Comparison of ENCODE assay signal across 8 mouse cellular contexts in genomic region chr13:103919956-103920260, GRCm38 (mm10). TPM values are rescaled to one million over a fixed set of nuclear protein-coding genes. Genes with fewer than 3 reads are reported as not detected.
DNase-seq lines count a peak whose midpoint lies in the region; ATAC-seq and TF ChIP-seq lines count a peak whose summit lies in the region.

No protein-coding gene starts in this region.

- no peaks in the 10 kb centered on the region for H3K27me3 ChIP-seq in spleen, adult 2 months (ENCODE audit: control insufficient read depth, insufficient read depth, low read length)
- no peaks in the 10 kb centered on the region for H3K27me3 ChIP-seq in limb, embryonic 10.5 days (ENCODE audit: low read depth, poor library complexity, severe bottlenecking)
- H3K27me3 ChIP-seq in stomach, embryonic 14.5 days (ENCODE audit: control insufficient read depth, insufficient read depth, low read length) = no peaks in the 10 kb centered on the region

- TF ChIP-seq CTCF in spleen, adult 2 months (IDR thresholded peaks at IDR 0.05; ENCODE audit: extremely low read depth, insufficient read depth, insufficient read length, insufficient replicate concordance) = no peak

- no peaks in the 10 kb centered on the region for H3K36me3 ChIP-seq in spleen, adult 2 months (ENCODE audit: control insufficient read depth, insufficient read depth, low read length)
- H3K36me3 ChIP-seq in limb, embryonic 10.5 days = no peaks in the 10 kb centered on the region
- H3K36me3 ChIP-seq in stomach, embryonic 14.5 days (ENCODE audit: control insufficient read depth, insufficient read depth, low read length) = no peaks in the 10 kb centered on the region

- peak overlapping the region; percentile 80 for H3K4me2 ChIP-seq in stomach, embryonic 14.5 days (replicated peaks; ENCODE audit: low read depth, low read length)

- no peaks in the 10 kb centered on the region for H3K4me1 ChIP-seq in spleen, adult 2 months (ENCODE audit: control insufficient read depth, insufficient read depth, insufficient read length)
- H3K4me1 ChIP-seq in limb, embryonic 10.5 days = peaks cover 28% of the 10 kb centered on the region
- peaks cover 19% of the 10 kb centered on the region; the same call in 1 of the 2 replicates for H3K4me1 ChIP-seq in stomach, embryonic 14.5 days (ENCODE audit: control insufficient read depth, insufficient read depth, low read length)

- peak overlapping the region; percentile 99 for H3K27ac ChIP-seq in spleen, adult 2 months (ENCODE audit: insufficient read depth, low read length)
- H3K27ac ChIP-seq in limb, embryonic 10.5 days = peak overlapping the region; percentile 100
- H3K27ac ChIP-seq in stomach, embryonic 14.5 days (ENCODE audit: low read length) = peak overlapping the region; percentile 100

- TF ChIP-seq POLR2A in spleen, adult 2 months (IDR thresholded peaks at IDR 0.05; ENCODE audit: low read depth, low read length) = no peak

- WGBS in spleen, adult 2 months = under 1% methylated on average over 20 of the region's 20 CpGs
- under 1% methylated on average over 20 of the region's 20 CpGs for WGBS in limb, embryonic 10.5 days
- WGBS in stomach, embryonic 14.5 days = 1% methylated on average over 20 of the region's 20 CpGs

- no peak for ATAC-seq in stomach, embryonic 14.5 days (ENCODE audit: insufficient number of reproducible peaks, insufficient read depth, low FRiP score, low read depth)

- peak overlapping the region; percentile 99 for H3K9ac ChIP-seq in stomach, embryonic 14.5 days (replicated peaks; ENCODE audit: low read depth, low read length)

- peak overlapping the region; percentile 70 for H3K4me3 ChIP-seq in spleen, adult 2 months (ENCODE audit: extremely low read depth, insufficient read depth, insufficient read length)
- H3K4me3 ChIP-seq in limb, embryonic 10.5 days = peak overlapping the region; percentile 91
- H3K4me3 ChIP-seq in stomach, embryonic 14.5 days (ENCODE audit: low read depth, low read length) = peak overlapping the region; percentile 87

- no peaks in the 10 kb centered on the region for H3K9me3 ChIP-seq in limb, embryonic 10.5 days (replicated peaks)
- no peaks in the 10 kb centered on the region for H3K9me3 ChIP-seq in stomach, embryonic 14.5 days (ENCODE audit: control insufficient read depth, low read depth, low read length)

- DNase-seq in embryo, embryonic 11.5 days (ENCODE audit: low read depth, low spot score) = peak; percentile 8
- DNase-seq in embryo, embryonic 10.5 days (ENCODE audit: low spot score) = no peak
- DNase-seq in spleen, adult 2 months (ENCODE audit: low read depth in 1 of 2, low spot score in 2 of 2) = no peak
- no peak for DNase-seq in spleen, postnatal 10 days (ENCODE audit: low spot score in 2 of 2)
- DNase-seq in limb, embryonic 10.5 days (ENCODE audit: low spot score) = no peak
- DNase-seq in layer of hippocampus, postnatal 14 days (ENCODE audit: low spot score in 2 of 2) = no peak
- DNase-seq in adrenal gland, adult (ENCODE audit: inconsistent age in 2 of 2, low spot score in 1 of 2) = no peak

RNA-seq across cellular contexts. Expression of gene Erbin, which starts 0.4 kb away (rescaled TPM):
- 5.8 and 6.2 TPM in 2 replicates for polyA plus RNA-seq in spleen, adult 2 months (2012; rRNA removed)
- polyA plus RNA-seq in limb, embryonic 10.5 days (2016; fragmentation: Nextera tagmentation; extraction: Ambion mirVana) = 12.2 and 16.6 TPM in 2 replicates
- polyA plus RNA-seq in stomach, embryonic 14.5 days (2014; fragmentation: Nextera tagmentation; extraction: Ambion mirVana) = 39.8 and 41.3 TPM in 2 replicates
- total RNA-seq in layer of hippocampus, postnatal 14 days (2021) = 10 to 100 TPM; 39.4 to 42.8 TPM
